Mouse (Mus musculus) liver, embryonic 15.5 days (tissue): ENCODE data around the gene Pef1. TPM values are rescaled to one million over a fixed set of nuclear protein-coding genes. Genes with fewer than 3 reads are reported as not detected.

ENCODE experiments used
- ATAC-seq: fragments of 200-750 bp; cut with Nextera tagmentation; 2 replicates; pipeline ENCODE4 v1.8.0; 2017; ENCODE audit warnings: moderate number of reproducible peaks, mild to moderate bottlenecking, moderate library complexity; ENCODE audit not compliant: insufficient read depth
- H3K27ac ChIP-seq: fragments of 300-500 bp; sonication (generic); replicated peaks from 2 replicates; pipeline ENCODE4 v1.5.1; 2015; ENCODE audit warnings: mild to moderate bottlenecking, inconsistent platforms
- H3K27me3 ChIP-seq: fragments of 300-500 bp; sonication (generic); 2 replicates; pipeline ENCODE4 v1.6.1; 2015; ENCODE audit warnings: mild to moderate bottlenecking, inconsistent platforms
- H3K36me3 ChIP-seq: fragments of 300-500 bp; sonication (generic); replicated peaks from 2 replicates; pipeline ENCODE4 v1.6.1; 2015; ENCODE audit warnings: moderate library complexity, mild to moderate bottlenecking, inconsistent platforms
- H3K4me1 ChIP-seq: fragments of 300-500 bp; sonication (generic); replicated peaks from 2 replicates; pipeline ENCODE4 v1.6.1; 2015; ENCODE audit warnings: inconsistent platforms
- H3K4me2 ChIP-seq: fragments of 300-500 bp; sonication (generic); 2 replicates; pipeline ENCODE4 v1.6.1; 2015; ENCODE audit warnings: moderate library complexity, mild to moderate bottlenecking, inconsistent platforms
- H3K4me3 ChIP-seq: fragments of 300-500 bp; sonication (generic); replicated peaks from 2 replicates; pipeline ENCODE4 v1.5.1; 2015; ENCODE audit warnings: mild to moderate bottlenecking, inconsistent platforms
- H3K9ac ChIP-seq: fragments of 300-500 bp; sonication (generic); 2 replicates; pipeline ENCODE4 v1.6.1; 2015; ENCODE audit warnings: moderate library complexity, mild to moderate bottlenecking, inconsistent platforms
- H3K9me3 ChIP-seq: fragments of 300-500 bp; sonication (generic); replicated peaks from 2 replicates; pipeline ENCODE4 v1.6.1; 2016; ENCODE audit warnings: inconsistent platforms
- WGBS: fragments of 180-500 bp; shearing (Covaris S2); methylation state at CpG from one replicate; pipeline ENCODE4 v1.1.7; 2015; ENCODE audit warnings: mixed read lengths; ENCODE audit not compliant: insufficient replicate concordance; 5-methylcytosine and 5-hydroxymethylcytosine counted together
- polyA plus RNA-seq: library from polyadenylated mRNA; unstranded; fragments of >200 nt; fragmentation: Nextera tagmentation; extraction: Ambion mirVana; gene quantifications from 2 replicates; pipeline ENCODE4 v1.2.1, GENCODE M21; 2015

Gene Pef1
- polyA plus RNA-seq, 1 experiment from 2014 or later, result 41.2 TPM

DNA sequence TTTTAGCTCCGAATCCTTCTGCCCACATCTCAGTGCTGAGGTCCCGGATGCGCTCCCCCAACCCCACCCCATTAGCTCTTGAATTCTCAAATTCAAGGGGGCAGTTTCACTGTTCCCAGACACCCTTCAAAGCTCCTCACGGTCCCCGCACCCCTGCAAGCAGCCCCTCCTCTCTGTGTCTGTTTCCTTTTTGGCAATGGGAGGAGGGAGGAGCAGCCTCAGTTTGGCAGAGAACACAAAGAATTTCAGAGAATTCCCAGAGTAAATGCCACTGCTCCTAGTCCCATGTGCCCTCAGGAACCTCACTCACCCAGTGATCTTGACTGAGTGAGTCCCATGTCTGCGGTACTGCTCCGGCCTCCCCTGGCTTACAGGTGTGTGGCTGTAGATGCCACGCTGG lies 64.2 kb downstream of the Pef1 start:
- Histone ChIP-seq H3K4me3 (no peak overlapping the region), H3K27ac (no peak overlapping the region), H3K9me3 (no peaks in the 10 kb centered on the region), H3K4me1 (peaks cover 30% of the 10 kb centered on the region), H3K9ac (no peak overlapping the region), H3K27me3 (peaks cover 74% of the 10 kb centered on the region), H3K36me3 (peaks cover 42% of the 10 kb centered on the region), H3K4me2 (no peak overlapping the region)
- WGBS, result 74% methylated on average over 8 of the region's 8 CpGs
- ATAC-seq, result no peak

- Histone ChIP-seq H3K4me1 (peaks cover 37% of the 10 kb centered on the region), H3K9me3 (no peaks in the 10 kb centered on the region), H3K36me3 (peaks cover 48% of the 10 kb centered on the region), H3K27me3 (peaks cover 73% of the 10 kb centered on the region), H3K4me2 (peak overlapping the region; percentile 18; the same call in 1 of the 2 replicates), H3K9ac (no peak overlapping the region), H3K4me3 (no peak overlapping the region), H3K27ac (no peak overlapping the region)
- no peak for ATAC-seq
- 50% methylated on average over 22 of the region's 22 CpGs for WGBS
Observed at GRCm38 (mm10) chr4:130167321-130167720, 65.0 kb downstream of the Pef1 start.

DNA sequence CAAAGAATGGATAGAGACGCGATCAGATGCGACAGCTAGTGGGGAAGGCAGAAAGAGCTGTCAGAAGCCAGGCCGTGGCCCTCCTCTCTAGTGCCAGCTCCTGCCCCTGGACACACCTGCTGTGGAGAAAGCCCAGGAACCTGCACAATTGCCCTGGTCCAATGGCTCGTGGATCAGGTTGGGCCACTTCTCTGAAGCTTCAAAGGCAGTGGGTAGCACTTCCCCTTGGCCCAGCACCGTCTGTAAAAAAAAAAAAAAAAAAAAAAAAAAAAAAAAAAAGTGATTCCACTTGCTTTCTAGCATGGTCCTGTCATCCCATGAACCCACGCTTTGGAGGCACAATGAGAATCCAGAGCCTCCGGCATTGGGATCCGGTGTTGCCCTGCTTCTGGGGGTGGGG lies 65.5 kb downstream of the Pef1 start:
- WGBS, result 37% methylated on average over 9 of the region's 9 CpGs
- H3K27me3 ChIP-seq, result peaks cover 70% of the 10 kb centered on the region
- H3K4me2 ChIP-seq, result peak overlapping the region; percentile 25
- peaks cover 42% of the 10 kb centered on the region for H3K4me1 ChIP-seq
- H3K4me3 ChIP-seq, result no peak overlapping the region
- H3K9me3 ChIP-seq, result no peaks in the 10 kb centered on the region
- H3K27ac ChIP-seq, result no peak overlapping the region
- no peak for ATAC-seq
- H3K36me3 ChIP-seq, result peaks cover 48% of the 10 kb centered on the region
- H3K9ac ChIP-seq, result no peak overlapping the region

DNA sequence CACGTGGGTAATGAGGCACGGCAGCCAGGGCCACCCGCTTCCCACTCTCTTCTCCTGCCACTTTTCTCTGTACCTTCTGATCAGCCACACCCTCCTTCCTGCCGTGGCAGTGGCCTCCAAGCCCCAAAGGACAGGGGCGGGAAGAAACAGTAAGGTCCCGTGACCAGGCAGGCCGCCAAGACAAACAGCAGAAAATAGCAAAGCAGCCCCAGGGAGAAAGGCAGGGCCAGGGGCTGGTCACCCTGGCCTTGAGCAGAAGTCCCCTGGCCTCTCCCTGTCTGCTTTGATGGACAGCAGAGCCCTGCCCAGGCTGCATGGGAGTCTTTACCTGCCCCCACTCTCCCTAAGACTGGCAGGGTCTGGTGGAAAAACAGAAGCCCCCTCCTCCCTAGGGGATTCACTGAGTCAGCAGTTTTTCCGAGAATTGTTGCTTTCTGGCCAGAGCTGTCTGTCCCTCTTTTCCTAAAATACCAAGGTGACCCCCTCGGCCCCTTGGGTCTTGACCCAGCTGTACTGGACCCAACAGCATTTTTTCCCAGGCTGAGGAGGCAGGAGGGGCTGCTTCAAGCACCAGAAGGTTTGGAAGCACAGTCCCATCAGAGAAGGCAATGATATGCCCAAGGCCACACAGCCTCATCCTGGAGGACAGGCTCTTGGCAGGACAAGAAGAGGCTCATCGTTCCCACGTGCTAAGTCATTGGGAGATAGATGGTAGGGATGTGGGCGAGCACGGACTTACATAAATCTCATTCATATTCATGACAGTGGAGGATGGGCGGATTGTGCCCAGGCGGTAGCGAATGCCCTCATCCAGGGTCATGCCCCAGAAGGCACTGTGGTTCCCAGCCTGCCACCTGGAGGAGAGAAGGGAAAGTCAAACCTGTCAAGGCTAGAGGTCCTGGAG lies 66.2 kb downstream of the Pef1 start:
- peak; percentile 28; the same call in 1 of the 2 replicates for ATAC-seq
- H3K9ac ChIP-seq, result no peak overlapping the region
- peaks cover 48% of the 10 kb centered on the region for H3K4me1 ChIP-seq
- no peak overlapping the region for H3K4me3 ChIP-seq
- H3K27me3 ChIP-seq, result peaks cover 66% of the 10 kb centered on the region
- no peak overlapping the region for H3K27ac ChIP-seq
- 39% methylated on average over 16 of the region's 16 CpGs for WGBS
- H3K4me2 ChIP-seq, result peak overlapping the region; percentile 25
- H3K36me3 ChIP-seq, result peaks cover 48% of the 10 kb centered on the region
- H3K9me3 ChIP-seq, result no peaks in the 10 kb centered on the region

GRCm38 (mm10) chr4:130169411-130169971 lies 67.1 kb downstream of the Pef1 start:
- Histone ChIP-seq H3K9ac (no peak overlapping the region), H3K27ac (no peak overlapping the region), H3K27me3 (peaks cover 66% of the 10 kb centered on the region), H3K36me3 (peaks cover 48% of the 10 kb centered on the region), H3K4me1 (peaks cover 54% of the 10 kb centered on the region), H3K9me3 (no peaks in the 10 kb centered on the region), H3K4me3 (no peak overlapping the region), H3K4me2 (no peak overlapping the region)
- ATAC-seq, result no peak
- 70% methylated on average over 16 of the region's 16 CpGs for WGBS

GRCm38 (mm10) chr4:130170362-130170761 lies 68.0 kb downstream of the Pef1 start:
- H3K27me3 ChIP-seq, result peaks cover 68% of the 10 kb centered on the region
- 50% methylated on average over 4 of the region's 4 CpGs for WGBS
- no peak for ATAC-seq
- peaks cover 48% of the 10 kb centered on the region for H3K36me3 ChIP-seq
- H3K9ac ChIP-seq, result no peak overlapping the region
- H3K4me1 ChIP-seq, result peaks cover 63% of the 10 kb centered on the region
- no peak overlapping the region for H3K4me3 ChIP-seq
- H3K9me3 ChIP-seq, result no peaks in the 10 kb centered on the region
- no peak overlapping the region for H3K27ac ChIP-seq
- H3K4me2 ChIP-seq, result no peak overlapping the region

DNA sequence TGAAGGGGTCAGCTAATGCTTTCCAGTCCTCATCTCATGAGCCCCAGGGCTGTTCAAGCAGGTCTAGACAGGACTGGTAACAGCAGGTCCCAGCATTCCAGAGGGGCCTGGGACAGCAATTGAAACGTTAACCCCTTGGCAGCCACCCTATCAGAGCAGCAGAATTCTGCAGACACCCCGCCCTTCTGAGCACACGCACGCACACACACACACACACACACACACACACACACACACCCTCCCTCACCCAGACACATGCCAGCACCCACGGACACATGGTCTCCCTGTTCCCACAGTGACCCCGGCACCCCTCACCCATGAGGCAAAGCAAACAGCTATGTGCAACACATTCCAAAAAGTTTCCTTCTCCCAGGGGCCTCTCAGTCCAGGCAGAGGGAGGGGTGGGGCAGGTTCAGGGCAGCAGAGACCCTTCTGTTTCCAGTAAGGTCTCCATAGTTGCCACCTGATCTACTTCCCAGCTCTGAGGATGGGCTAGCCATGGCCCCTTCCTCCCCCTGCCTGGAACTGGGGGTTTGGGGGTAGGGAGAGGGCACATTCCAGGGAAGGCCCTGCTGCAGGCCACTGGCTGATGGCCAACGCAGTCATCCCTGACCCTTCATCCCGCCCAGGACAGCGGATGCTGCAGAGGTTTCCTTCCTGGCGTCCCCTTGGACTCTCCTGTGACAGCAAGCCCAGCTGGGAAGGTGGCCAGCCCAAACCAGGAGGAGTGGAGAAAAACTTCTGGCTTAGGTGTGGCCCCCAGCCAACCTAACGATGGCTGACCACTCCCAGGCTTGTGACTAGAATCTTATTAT lies 69.8 kb downstream of the Pef1 start:
- 0 out of 2 replicates have a peak overlapping the region, but pooled peaks have one; percentile 25 for H3K9ac ChIP-seq
- H3K4me3 ChIP-seq, result peak overlapping the region; percentile 64
- H3K4me1 ChIP-seq, result peaks cover 72% of the 10 kb centered on the region
- WGBS, result 60% methylated on average over 11 of the region's 11 CpGs
- peak overlapping the region; percentile 71 for H3K4me2 ChIP-seq
- H3K27me3 ChIP-seq, result peaks cover 70% of the 10 kb centered on the region
- H3K9me3 ChIP-seq, result no peaks in the 10 kb centered on the region
- H3K27ac ChIP-seq, result 0 out of 2 replicates have a peak overlapping the region, but pooled peaks have one; percentile 33
- peaks cover 33% of the 10 kb centered on the region for H3K36me3 ChIP-seq
- ATAC-seq, result no peak

- H3K4me1 ChIP-seq, result peaks cover 63% of the 10 kb centered on the region
- WGBS, result 56% methylated on average over 11 of the region's 11 CpGs
- H3K27me3 ChIP-seq, result peaks cover 64% of the 10 kb centered on the region
Observed at GRCm38 (mm10) chr4:130173060-130173822, 70.9 kb downstream of the Pef1 start.

DNA sequence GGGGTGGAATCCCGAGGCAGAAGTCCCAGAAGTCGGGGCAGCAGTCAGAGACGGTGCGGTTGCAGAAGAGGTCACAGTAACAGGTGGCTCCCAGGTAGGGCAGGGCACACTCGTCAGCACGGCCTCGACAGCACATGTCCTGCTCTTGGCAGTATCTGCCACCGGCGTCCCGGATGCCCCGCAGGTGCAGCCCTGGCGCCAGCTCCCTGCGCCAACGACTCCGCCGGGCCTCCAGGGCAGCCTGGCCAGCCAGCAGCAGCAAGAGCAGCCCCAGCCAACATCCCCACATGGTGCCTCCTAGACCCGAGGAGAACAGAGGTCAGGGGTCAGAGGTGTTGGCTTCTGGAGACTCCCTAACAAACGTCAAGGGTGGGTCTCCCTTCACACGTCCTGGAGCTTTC lies 71.6 kb downstream of the Pef1 start:
- WGBS, result 40% methylated on average over 19 of the region's 19 CpGs
- H3K4me3 ChIP-seq, result peak overlapping the region; percentile 64
- no peaks in the 10 kb centered on the region for H3K9me3 ChIP-seq
- peaks cover 62% of the 10 kb centered on the region for H3K27me3 ChIP-seq
- peak overlapping the region; percentile 80 for H3K27ac ChIP-seq
- H3K36me3 ChIP-seq, result peaks cover 20% of the 10 kb centered on the region
- ATAC-seq, result peak; percentile 38
- H3K4me1 ChIP-seq, result peaks cover 57% of the 10 kb centered on the region
- H3K4me2 ChIP-seq, result peak overlapping the region; percentile 71
- peak overlapping the region; percentile 64 for H3K9ac ChIP-seq

More at GRCm38 (mm10) chr4:130173060-130173822, 70.9 kb downstream of the Pef1 start:
- ATAC-seq, result peak; percentile 86
- Histone ChIP-seq H3K9me3 (no peaks in the 10 kb centered on the region), H3K4me3 (peak overlapping the region; percentile 64), H3K4me2 (peak overlapping the region; percentile 71), H3K9ac (peak overlapping the region; percentile 64), H3K36me3 (peaks cover 27% of the 10 kb centered on the region), H3K27ac (peak overlapping the region; percentile 80)

GRCm38 (mm10) chr4:130174335-130175031 lies 72.1 kb downstream of the Pef1 start:
- Histone ChIP-seq H3K4me1 (peaks cover 53% of the 10 kb centered on the region), H3K27me3 (peaks cover 64% of the 10 kb centered on the region), H3K36me3 (peaks cover 14% of the 10 kb centered on the region), H3K9me3 (no peaks in the 10 kb centered on the region), H3K27ac (peak overlapping the region; percentile 80), H3K4me3 (peak overlapping the region; percentile 64), H3K9ac (peak overlapping the region; percentile 64), H3K4me2 (peak overlapping the region; percentile 71)
- peak; percentile 82 for ATAC-seq
- WGBS, result 5% methylated on average over 25 of the region's 25 CpGs
